Mouse (Mus musculus) neural tube, embryonic 13.5 days (tissue): ENCODE data around the gene Fanci. TPM values are rescaled to one million over a fixed set of nuclear protein-coding genes. Genes with fewer than 3 reads are reported as not detected.

Experiments used
- ATAC-seq: fragments of 200-750 bp; cut with Nextera tagmentation; 2 replicates; pipeline ENCODE4 v1.8.0; 2017; ENCODE audit warnings: low read depth, mild to moderate bottlenecking, moderate TSS enrichment, moderate library complexity
- H3K27ac ChIP-seq: fragments of 300-500 bp; sonication (generic); replicated peaks from 2 replicates; pipeline ENCODE4 v1.5.1; 2015; ENCODE audit warnings: moderate library complexity, mild to moderate bottlenecking, inconsistent platforms
- H3K27me3 ChIP-seq: fragments of 300-500 bp; sonication (generic); 2 replicates; pipeline ENCODE4 v1.6.1; 2015; ENCODE audit warnings: mild to moderate bottlenecking, inconsistent platforms
- H3K36me3 ChIP-seq: fragments of 300-500 bp; sonication (generic); 2 replicates; pipeline ENCODE4 v1.6.1; 2015; ENCODE audit warnings: mild to moderate bottlenecking, inconsistent platforms
- H3K4me1 ChIP-seq: fragments of 300-500 bp; sonication (generic); replicated peaks from 2 replicates; pipeline ENCODE4 v1.6.1; 2015; ENCODE audit warnings: inconsistent platforms
- H3K4me2 ChIP-seq: fragments of 300-500 bp; sonication (generic); 2 replicates; pipeline ENCODE4 v1.6.1; 2015; ENCODE audit warnings: inconsistent platforms, mild to moderate bottlenecking, moderate library complexity
- H3K4me3 ChIP-seq: fragments of 300-500 bp; sonication (generic); 2 replicates; pipeline ENCODE4 v1.5.1; 2015; ENCODE audit warnings: mild to moderate bottlenecking, inconsistent platforms
- H3K9ac ChIP-seq: fragments of 300-500 bp; sonication (generic); 2 replicates; pipeline ENCODE4 v1.6.1; 2015; ENCODE audit warnings: moderate library complexity, mild to moderate bottlenecking, inconsistent platforms
- H3K9me3 ChIP-seq: fragments of 300-500 bp; sonication (generic); 2 replicates; pipeline ENCODE4 v1.6.1; 2016; ENCODE audit warnings: inconsistent platforms
- WGBS: fragments of 180-500 bp; shearing (Covaris S2); methylation state at CpG from one replicate; pipeline ENCODE4 v1.1.7; 2015; 5-methylcytosine and 5-hydroxymethylcytosine counted together
- polyA plus RNA-seq: library from polyadenylated mRNA; unstranded; fragments of >200 nt; fragmentation: Nextera tagmentation; extraction: Ambion mirVana; gene quantifications from 2 replicates; pipeline ENCODE4 v1.2.1, GENCODE M21; 2015

The Fanci gene
- polyA plus RNA-seq, 1 experiment from 2014 or later, result 2.7 TPM

GRCm38 (mm10) chr7:79363370-79364043, 28.2 kb upstream of the Fanci start:
- 69% methylated on average over 8 of the region's 8 CpGs for WGBS
- H3K4me1 ChIP-seq, result peaks cover 57% of the 10 kb centered on the region
- H3K9ac ChIP-seq, result no peak overlapping the region
- no peaks in the 10 kb centered on the region for H3K9me3 ChIP-seq
- no peaks in the 10 kb centered on the region for H3K27me3 ChIP-seq
- peaks cover 51% of the 10 kb centered on the region for H3K36me3 ChIP-seq
- H3K4me2 ChIP-seq, result no peak overlapping the region
- no peak overlapping the region for H3K4me3 ChIP-seq
- ATAC-seq, result peak; percentile 28; the same call in 1 of the 2 replicates
- H3K27ac ChIP-seq, result peak overlapping the region; percentile 76

DNA sequence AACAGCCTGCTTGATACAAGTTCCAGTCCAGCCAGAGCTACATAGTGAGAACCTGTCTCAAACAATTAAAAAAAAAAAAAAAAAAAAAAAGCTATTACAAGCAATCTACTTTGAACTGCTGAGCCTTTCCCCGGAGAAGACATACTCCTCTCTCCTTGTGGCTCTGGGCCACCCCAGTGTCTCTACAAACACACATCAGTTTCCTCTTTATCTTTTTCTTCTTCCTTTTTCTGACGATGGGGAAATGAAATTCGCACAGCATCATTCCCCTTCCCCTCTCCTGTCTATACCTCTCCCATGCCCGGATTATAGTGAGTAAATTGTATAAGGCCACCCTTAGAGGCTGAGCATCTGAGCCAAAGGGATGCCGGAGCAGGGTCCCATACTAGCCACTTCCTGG, 23.1 kb upstream of the Fanci start:
- no peak for ATAC-seq
- WGBS, result 82% methylated on average over 5 of the region's 5 CpGs
- H3K36me3 ChIP-seq, result peaks cover 16% of the 10 kb centered on the region

DNA sequence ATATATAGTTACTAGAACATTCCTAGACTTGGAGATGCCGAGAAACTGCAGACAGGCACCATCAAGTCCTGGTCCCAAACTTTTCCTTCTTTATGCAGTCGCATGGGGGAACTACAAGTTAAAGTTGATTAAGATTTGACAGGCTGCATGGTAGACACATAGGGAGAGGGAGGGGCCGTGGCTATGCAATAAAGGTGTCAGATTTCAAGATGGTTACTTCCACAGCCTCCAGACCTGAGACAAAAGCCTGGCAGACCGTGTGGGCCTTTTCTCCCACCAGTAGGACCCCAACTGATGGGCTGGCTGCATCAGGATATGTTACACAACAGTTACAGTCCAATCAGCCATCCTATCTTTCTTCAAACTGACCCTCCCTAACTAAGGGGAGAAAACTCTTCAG, 22.3 kb upstream of the Fanci start:
- Histone ChIP-seq H3K36me3 (peaks cover 10% of the 10 kb centered on the region; the same call in 1 of the 2 replicates), H3K9me3 (no peaks in the 10 kb centered on the region), H3K27me3 (no peaks in the 10 kb centered on the region), H3K4me2 (no peak overlapping the region), H3K9ac (no peak overlapping the region), H3K4me1 (no peaks in the 10 kb centered on the region), H3K4me3 (no peak overlapping the region), H3K27ac (no peak overlapping the region)
- ATAC-seq, result no peak
- WGBS, result 32% methylated on average over 4 of the region's 4 CpGs

More for the DNA sequence above, 23.1 kb upstream of the Fanci start:
- H3K4me1 ChIP-seq, result 0 out of 2 replicates have a peak, but pooled peaks cover 5% of the 10 kb centered on the region
- H3K4me3 ChIP-seq, result no peak overlapping the region
- H3K27ac ChIP-seq, result no peak overlapping the region
- no peaks in the 10 kb centered on the region for H3K27me3 ChIP-seq
- H3K9me3 ChIP-seq, result no peaks in the 10 kb centered on the region
- H3K4me2 ChIP-seq, result no peak overlapping the region
- no peak overlapping the region for H3K9ac ChIP-seq

DNA sequence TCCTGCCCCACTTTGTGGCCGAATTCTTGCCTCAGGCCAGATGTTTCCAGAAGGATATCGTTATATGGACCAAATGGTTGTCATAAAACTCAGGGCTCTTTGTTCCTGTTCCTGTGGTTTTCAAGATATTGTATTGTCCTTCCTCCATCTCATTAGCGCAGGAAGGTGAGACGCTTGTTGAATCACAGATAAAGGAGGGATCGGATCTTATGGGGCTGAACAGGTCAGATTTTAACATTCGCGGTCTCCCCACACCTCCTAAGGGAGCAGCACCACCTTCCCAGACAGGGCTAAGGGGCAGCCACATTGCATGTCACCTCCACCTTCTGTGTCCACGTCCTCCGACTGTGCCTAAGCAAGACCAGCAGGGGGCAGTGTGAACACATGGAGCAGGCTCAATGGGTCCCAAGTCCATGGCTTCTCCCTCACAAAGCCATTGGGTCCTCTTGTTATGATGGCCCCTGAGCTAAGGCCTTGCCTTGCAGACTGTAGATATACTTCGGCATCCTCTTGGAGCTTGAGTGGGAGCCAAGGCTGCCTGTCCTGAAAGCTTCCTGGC, 20.3 kb upstream of the Fanci start:
- Histone ChIP-seq H3K9me3 (no peaks in the 10 kb centered on the region), H3K4me3 (no peak overlapping the region), H3K27me3 (no peaks in the 10 kb centered on the region), H3K4me2 (no peak overlapping the region), H3K36me3 (no peaks in the 10 kb centered on the region), H3K4me1 (no peaks in the 10 kb centered on the region), H3K27ac (no peak overlapping the region), H3K9ac (no peak overlapping the region)
- WGBS, result 38% methylated on average over 10 of the region's 10 CpGs
- ATAC-seq, result peak; percentile 81

- H3K9me3 ChIP-seq, result no peaks in the 10 kb centered on the region
- H3K36me3 ChIP-seq, result no peaks in the 10 kb centered on the region
- no peaks in the 10 kb centered on the region for H3K4me1 ChIP-seq
- no peak overlapping the region for H3K4me2 ChIP-seq
- H3K9ac ChIP-seq, result no peak overlapping the region
- ATAC-seq, result no peak
- H3K27ac ChIP-seq, result no peak overlapping the region
- H3K27me3 ChIP-seq, result no peaks in the 10 kb centered on the region
- H3K4me3 ChIP-seq, result no peak overlapping the region
These were observed 17.7 kb upstream of the Fanci start for GRCm38 (mm10) chr7:79374017-79374416.

- no peak for ATAC-seq
- Histone ChIP-seq H3K4me2 (no peak overlapping the region), H3K36me3 (no peaks in the 10 kb centered on the region), H3K9me3 (no peaks in the 10 kb centered on the region), H3K4me3 (no peak overlapping the region), H3K27ac (no peak overlapping the region), H3K27me3 (no peaks in the 10 kb centered on the region), H3K4me1 (no peaks in the 10 kb centered on the region), H3K9ac (no peak overlapping the region)
- WGBS, result 70% methylated on average over 5 of the region's 5 CpGs
These were observed 16.1 kb upstream of the Fanci start for GRCm38 (mm10) chr7:79375594-79375993.

GRCm38 (mm10) chr7:79376516-79377275, 15.0 kb upstream of the Fanci start:
- Histone ChIP-seq H3K4me2 (no peak overlapping the region), H3K27ac (no peak overlapping the region), H3K9me3 (no peaks in the 10 kb centered on the region), H3K9ac (no peak overlapping the region), H3K27me3 (no peaks in the 10 kb centered on the region), H3K4me3 (no peak overlapping the region), H3K4me1 (no peaks in the 10 kb centered on the region), H3K36me3 (no peaks in the 10 kb centered on the region)
- ATAC-seq, result no peak
- WGBS, result 86% methylated on average over 10 of the region's 10 CpGs

DNA sequence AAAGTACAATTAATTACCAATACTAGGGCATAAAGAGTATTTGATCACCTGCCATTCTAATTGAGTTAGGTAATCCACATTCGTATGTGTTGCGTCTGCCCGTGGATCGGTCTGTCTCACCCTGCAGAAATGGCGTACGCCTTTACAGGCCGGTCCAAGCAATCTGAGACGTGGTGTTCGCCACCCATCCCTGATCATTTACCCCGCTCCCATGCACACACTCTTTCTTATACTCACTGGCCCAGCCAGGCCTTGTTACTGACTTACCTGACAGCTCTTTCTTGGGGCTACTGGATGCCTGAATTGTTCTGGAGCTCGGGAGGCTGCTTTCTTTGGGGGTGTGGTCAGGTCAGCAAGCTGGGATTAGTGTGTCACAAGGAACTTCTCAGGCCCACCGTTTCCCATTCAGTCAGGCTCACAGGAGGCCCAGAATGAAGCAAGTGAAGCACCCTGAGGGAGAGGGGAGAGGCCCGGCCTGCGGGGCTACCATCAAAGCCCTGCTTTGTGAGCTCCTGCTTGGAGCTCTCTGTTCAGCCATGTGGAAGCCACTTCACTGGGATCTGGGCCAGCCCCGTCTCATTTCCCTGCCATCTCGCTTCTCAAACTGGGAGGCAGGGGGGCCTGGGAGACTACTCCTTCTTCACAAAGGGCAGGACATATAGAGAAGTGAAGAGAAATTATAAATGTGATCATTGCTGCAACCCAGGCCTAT, 5.2 kb upstream of the Fanci start, which contains the start of gene Rlbp1:
Gene Rlbp1 (minus strand): TSS at position 627 of the 712 bp plus-strand sequence.
- 65% methylated on average over 16 of the region's 16 CpGs for WGBS

DNA sequence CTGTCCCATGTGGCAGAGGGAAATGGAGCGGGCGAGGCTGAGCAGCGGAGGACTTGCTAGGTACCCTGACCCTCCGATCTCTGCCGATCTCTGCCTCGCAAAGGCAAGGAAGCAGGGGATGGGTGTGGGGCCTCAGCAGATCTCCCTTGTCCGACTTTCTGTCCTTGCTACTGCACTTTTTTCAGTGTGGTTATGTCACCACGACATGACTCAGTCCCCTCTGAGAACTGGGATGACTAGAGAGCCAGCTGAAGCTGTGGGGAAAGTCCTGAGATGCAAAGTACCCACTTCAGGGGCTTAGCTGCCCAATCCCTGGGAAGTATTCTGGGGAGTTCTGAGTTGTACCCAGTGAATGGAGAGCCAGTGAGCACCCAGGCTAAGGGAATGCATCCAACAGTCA, 4.6 kb upstream of the Fanci start:
- Histone ChIP-seq H3K36me3 (no peaks in the 10 kb centered on the region), H3K27me3 (no peaks in the 10 kb centered on the region), H3K9ac (no peak overlapping the region), H3K4me3 (no peak overlapping the region), H3K27ac (peak overlapping the region; percentile 55), H3K9me3 (no peaks in the 10 kb centered on the region), H3K4me2 (no peak overlapping the region), H3K4me1 (peaks cover 30% of the 10 kb centered on the region)
- 76% methylated on average over 8 of the region's 8 CpGs for WGBS
- no peak; the same call in 1 of the 2 replicates for ATAC-seq

More for the DNA sequence above, 5.2 kb upstream of the Fanci start, which contains the start of gene Rlbp1:
- ATAC-seq, result peak; percentile 62; the same call in 1 of the 2 replicates
- Histone ChIP-seq H3K4me1 (peaks cover 28% of the 10 kb centered on the region), H3K4me2 (peak within 1 kb of the TSS; percentile 10; the same call in 1 of the 2 replicates), H3K27me3 (no peaks in the 10 kb centered on the region), H3K4me3 (no peak within 1 kb of the TSS), H3K27ac (peak within 1 kb of the TSS; percentile 55), H3K36me3 (no peaks in the 10 kb centered on the region), H3K9ac (0 out of 2 replicates have a peak within 1 kb of the TSS, but pooled peaks have one; percentile 1), H3K9me3 (no peaks in the 10 kb centered on the region)

DNA sequence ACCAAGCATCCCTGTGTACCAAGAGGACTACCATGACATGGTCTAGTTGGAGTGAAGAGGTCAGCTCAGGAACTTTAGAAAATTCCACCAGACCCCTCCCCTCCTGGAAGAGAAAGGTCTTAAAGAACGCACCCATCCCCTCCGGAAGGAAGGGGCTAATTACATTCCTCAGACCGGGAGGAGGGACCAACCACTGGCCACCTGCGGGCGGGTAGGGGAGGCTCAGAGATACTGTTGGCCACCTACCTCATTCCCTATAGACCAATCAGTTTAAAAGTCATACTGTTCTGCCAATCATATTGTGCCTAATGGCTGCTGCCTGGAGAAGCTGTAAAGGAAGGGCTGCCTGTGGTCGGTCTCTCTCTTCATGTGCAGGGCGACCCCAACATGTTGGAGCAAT, 3.7 kb upstream of the Fanci start:
- Histone ChIP-seq H3K4me3 (no peak overlapping the region), H3K9me3 (no peaks in the 10 kb centered on the region), H3K4me1 (peaks cover 38% of the 10 kb centered on the region), H3K27me3 (no peaks in the 10 kb centered on the region), H3K27ac (no peak overlapping the region), H3K9ac (no peak overlapping the region), H3K4me2 (no peak overlapping the region), H3K36me3 (no peaks in the 10 kb centered on the region)
- 47% methylated on average over 7 of the region's 7 CpGs for WGBS
- no peak for ATAC-seq

- Histone ChIP-seq H3K36me3 (no peaks in the 10 kb centered on the region), H3K4me2 (no peak overlapping the region), H3K4me1 (peaks cover 40% of the 10 kb centered on the region), H3K27me3 (no peaks in the 10 kb centered on the region), H3K9ac (no peak overlapping the region; the same call in 1 of the 2 replicates), H3K9me3 (no peaks in the 10 kb centered on the region), H3K4me3 (no peak overlapping the region), H3K27ac (peak overlapping the region; percentile 52)
- ATAC-seq, result no peak
- 63% methylated on average over 7 of the region's 7 CpGs for WGBS
These were observed 3.0 kb upstream of the Fanci start for GRCm38 (mm10) chr7:79388671-79389206.
